In the genomic region with DNA sequence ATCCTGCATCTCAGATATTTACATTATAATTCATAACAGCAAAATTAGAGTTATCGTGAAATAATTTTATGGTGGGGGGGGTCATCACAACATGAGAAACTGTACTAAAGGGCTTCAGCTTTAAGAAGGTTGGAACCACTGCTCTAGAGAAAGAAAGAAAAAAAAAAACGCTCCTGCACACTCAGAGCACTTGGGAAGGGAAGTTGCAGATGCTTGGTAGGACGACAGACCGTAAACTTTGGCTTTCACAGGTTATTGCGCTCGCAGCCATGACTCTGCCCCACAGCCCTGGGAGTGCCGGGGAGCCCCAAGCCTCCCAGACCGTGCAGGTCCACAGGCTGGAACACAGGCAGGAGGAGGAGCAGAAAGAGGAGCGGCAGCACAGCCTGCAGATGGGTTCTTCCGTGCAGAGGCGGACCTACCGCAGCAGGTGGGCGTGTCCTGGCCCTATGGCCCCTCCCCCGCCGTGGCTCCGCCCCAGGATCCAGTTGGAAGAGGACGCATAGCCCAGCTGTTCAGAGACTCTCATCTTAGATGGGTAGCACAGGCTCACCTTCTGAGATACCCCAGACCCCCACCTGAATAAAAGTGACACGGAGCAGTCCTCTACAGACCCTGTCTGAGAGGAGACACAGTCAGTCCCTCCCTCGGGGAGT, we compare ENCODE assay signal across 8 mouse cellular contexts. TPM values are rescaled to one million over a fixed set of nuclear protein-coding genes. Genes with fewer than 3 reads are reported as not detected.
DNase-seq lines count a peak whose midpoint lies in the region; ATAC-seq and TF ChIP-seq lines count a peak whose summit lies in the region.

No protein-coding gene starts in this region.

- 0 out of 2 replicates have a peak, but pooled peaks have one; percentile 15 for TF ChIP-seq CTCF in intestine, postnatal 0 days (IDR thresholded peaks at IDR 0.05; ENCODE audit: low read depth)

- H3K9me3 ChIP-seq in intestine, postnatal 0 days (ENCODE audit: control insufficient read depth): no peaks in the 10 kb centered on the region
- H3K9me3 ChIP-seq in midbrain, embryonic 15.5 days: no peaks in the 10 kb centered on the region

- ATAC-seq in intestine, postnatal 0 days: peak; percentile 95
- no peak for ATAC-seq in midbrain, embryonic 15.5 days (replicated peaks)

- 6% methylated on average over 19 of the region's 19 CpGs for WGBS in intestine, postnatal 0 days
- 9% methylated on average over 19 of the region's 19 CpGs for WGBS in midbrain, embryonic 15.5 days

- H3K27me3 ChIP-seq in intestine, postnatal 0 days (replicated peaks; ENCODE audit: control insufficient read depth, insufficient read depth, low read length): no peaks in the 10 kb centered on the region
- no peaks in the 10 kb centered on the region for H3K27me3 ChIP-seq in midbrain, embryonic 15.5 days (replicated peaks)

- peak overlapping the region; percentile 54; the same call in 1 of the 2 replicates for H3K27ac ChIP-seq in intestine, postnatal 0 days (ENCODE audit: low read depth, low read length)
- H3K27ac ChIP-seq in midbrain, embryonic 15.5 days: no peak overlapping the region

- peaks cover 4% of the 10 kb centered on the region; the same call in 1 of the 2 replicates for H3K4me1 ChIP-seq in intestine, postnatal 0 days (replicated peaks; ENCODE audit: control insufficient read depth, insufficient read depth, low read length)
- H3K4me1 ChIP-seq in midbrain, embryonic 15.5 days: peaks cover 5% of the 10 kb centered on the region

- H3K9ac ChIP-seq in intestine, postnatal 0 days (ENCODE audit: low read depth, low read length): no peak overlapping the region
- H3K9ac ChIP-seq in midbrain, embryonic 15.5 days: no peak overlapping the region

- no peaks in the 10 kb centered on the region for H3K36me3 ChIP-seq in intestine, postnatal 0 days (ENCODE audit: control insufficient read depth, insufficient read depth)
- no peaks in the 10 kb centered on the region for H3K36me3 ChIP-seq in midbrain, embryonic 15.5 days (replicated peaks)

- DNase-seq in WW6 (ENCODE audit: low read depth, low spot score): peak; percentile 65
- DNase-seq in c-Kit-positive CD71-positive TER-119-negative erythroid progenitor cells, embryonic 14.5 days (ENCODE audit: low read depth): peak; percentile 63
- DNase-seq in gastrocnemius, postnatal 14 days: peak; percentile 72
- peak; percentile 85 for DNase-seq in liver
- DNase-seq in spleen, postnatal 14 days (ENCODE audit: low spot score in 2 of 2): peak; percentile 23 to 36
- no peak for DNase-seq in cerebellum, adult 11-12 months

- intact Hi-C loops in gastrocnemius, postnatal 14 days (cut with DNase I; ENCODE audit: low total_unique reads): no loop called here

- H3K4me2 ChIP-seq in intestine, postnatal 0 days (replicated peaks; ENCODE audit: low read depth): peak overlapping the region; percentile 55
- H3K4me2 ChIP-seq in midbrain, embryonic 15.5 days: peak overlapping the region; percentile 49

- no peak overlapping the region; the same call in 1 of the 2 replicates for H3K4me3 ChIP-seq in intestine, postnatal 0 days (ENCODE audit: low read depth, low read length)
- H3K4me3 ChIP-seq in midbrain, embryonic 15.5 days: peak overlapping the region; percentile 24

RNA-seq across cellular contexts. Expression of a gene that starts 2.9 kb away (rescaled TPM):
- 10 to 100 TPM; 36.6 to 76.7 TPM for total RNA-seq in gastrocnemius, postnatal 14 days (2021)
- polyA plus RNA-seq in intestine, postnatal 0 days (2015; fragmentation: Nextera tagmentation; extraction: Ambion mirVana): 0.66 and 0.72 TPM in 2 replicates
- polyA plus RNA-seq in midbrain, embryonic 15.5 days (2015; fragmentation: Nextera tagmentation; extraction: Ambion mirVana): 0.27 and 0.70 TPM in 2 replicates

RNA-seq across cellular contexts. Expression of a gene that starts 34.4 kb away (rescaled TPM):
- under 1 TPM; 0.13 to 0.49 TPM for total RNA-seq in gastrocnemius, postnatal 14 days (2021)
- 7.7 and 7.8 TPM in 2 replicates for polyA plus RNA-seq in intestine, postnatal 0 days (2015; fragmentation: Nextera tagmentation; extraction: Ambion mirVana)
- polyA plus RNA-seq in midbrain, embryonic 15.5 days (2015; fragmentation: Nextera tagmentation; extraction: Ambion mirVana): not detected in 2 replicates
